Mouse (Mus musculus) brown adipose tissue, adult 24 weeks (tissue): ENCODE data around the gene Bcorl1. TPM values are rescaled to one million over a fixed set of nuclear protein-coding genes. Genes with fewer than 3 reads are reported as not detected.

Source experiments
- H3K27ac ChIP-seq: fragments of 200-500 bp; replicated peaks from 2 replicates; pipeline ENCODE4 v1.5.1; 2012; ENCODE audit warnings: low read depth, mild to moderate bottlenecking, low read length
- H3K4me1 ChIP-seq: fragments of 200-500 bp; 2 replicates; pipeline ENCODE4 v1.6.1; 2012; ENCODE audit warnings: low read length, mixed read lengths; ENCODE audit not compliant: control insufficient read depth, insufficient read depth, insufficient read length
- H3K4me3 ChIP-seq: fragments of 200-500 bp; 2 replicates; pipeline ENCODE4 v1.5.1; 2012; ENCODE audit warnings: low read depth, mild to moderate bottlenecking, low read length, moderate library complexity; ENCODE audit not compliant: insufficient read depth
- polyA plus RNA-seq: library from polyadenylated mRNA; stranded (reverse); fragments of >200 nt; gene quantifications from 2 replicates; pipeline ENCODE4 v1.2.4, GENCODE M21; 2012; ENCODE audit not compliant: missing spikeins, insufficient read depth, insufficient read length

Bcorl1 gene
- polyA plus RNA-seq, 1 experiment: 8.8 TPM

DNA sequence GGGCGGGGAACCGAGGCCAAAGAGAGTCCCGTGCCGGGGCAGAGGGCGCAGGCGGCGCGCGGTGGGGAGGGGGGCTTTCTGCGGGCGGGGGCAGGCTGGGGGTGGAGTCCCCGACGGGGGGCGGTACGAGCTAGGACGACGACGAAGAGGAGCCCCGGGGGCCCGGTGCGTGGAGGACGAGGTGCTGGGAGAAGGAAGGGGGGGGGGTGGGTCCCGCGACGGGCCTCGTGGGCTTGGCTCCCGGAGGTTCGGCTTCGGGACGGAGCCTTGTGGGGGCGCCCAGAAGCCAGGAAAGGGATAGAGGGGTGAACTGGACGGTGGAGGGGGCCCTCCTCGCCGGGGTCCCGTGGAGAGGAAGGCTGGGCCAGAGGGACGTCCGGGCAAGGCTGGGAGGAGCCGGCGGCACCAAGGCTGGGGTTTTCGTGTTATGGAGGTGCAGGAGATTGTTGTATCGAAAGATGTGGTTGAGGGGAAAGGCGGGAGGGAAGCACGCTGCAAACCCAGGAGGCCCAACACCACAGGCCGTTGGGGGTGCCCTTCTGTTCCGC lies 4.3 kb downstream of the Bcorl1 start:
- Histone ChIP-seq H3K4me3 (peak overlapping the region; percentile 66), H3K27ac (no peak overlapping the region), H3K4me1 (no peaks in the 10 kb centered on the region)

DNA sequence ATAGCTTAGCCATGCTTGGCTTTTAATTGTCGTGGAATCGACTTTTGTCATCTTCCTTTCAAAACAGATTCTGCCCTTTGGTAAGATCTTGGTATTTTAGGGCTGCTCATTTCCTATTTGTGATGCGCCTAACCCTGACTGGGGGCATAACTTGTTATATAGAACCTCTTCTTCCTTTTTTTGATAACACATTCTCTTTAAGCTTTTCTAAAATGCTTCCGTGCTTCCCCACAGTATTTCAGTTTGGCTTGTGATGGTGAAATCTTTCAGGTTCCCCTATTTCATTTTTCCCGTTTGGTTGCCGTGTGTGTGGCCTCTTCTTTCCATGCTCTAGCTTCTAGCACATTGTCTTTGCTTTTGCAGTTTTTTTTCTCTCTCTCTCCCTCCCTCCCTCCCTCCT lies 14.2 kb downstream of the Bcorl1 start:
- Histone ChIP-seq H3K27ac (no peak overlapping the region), H3K4me1 (no peaks in the 10 kb centered on the region), H3K4me3 (no peak overlapping the region)

DNA sequence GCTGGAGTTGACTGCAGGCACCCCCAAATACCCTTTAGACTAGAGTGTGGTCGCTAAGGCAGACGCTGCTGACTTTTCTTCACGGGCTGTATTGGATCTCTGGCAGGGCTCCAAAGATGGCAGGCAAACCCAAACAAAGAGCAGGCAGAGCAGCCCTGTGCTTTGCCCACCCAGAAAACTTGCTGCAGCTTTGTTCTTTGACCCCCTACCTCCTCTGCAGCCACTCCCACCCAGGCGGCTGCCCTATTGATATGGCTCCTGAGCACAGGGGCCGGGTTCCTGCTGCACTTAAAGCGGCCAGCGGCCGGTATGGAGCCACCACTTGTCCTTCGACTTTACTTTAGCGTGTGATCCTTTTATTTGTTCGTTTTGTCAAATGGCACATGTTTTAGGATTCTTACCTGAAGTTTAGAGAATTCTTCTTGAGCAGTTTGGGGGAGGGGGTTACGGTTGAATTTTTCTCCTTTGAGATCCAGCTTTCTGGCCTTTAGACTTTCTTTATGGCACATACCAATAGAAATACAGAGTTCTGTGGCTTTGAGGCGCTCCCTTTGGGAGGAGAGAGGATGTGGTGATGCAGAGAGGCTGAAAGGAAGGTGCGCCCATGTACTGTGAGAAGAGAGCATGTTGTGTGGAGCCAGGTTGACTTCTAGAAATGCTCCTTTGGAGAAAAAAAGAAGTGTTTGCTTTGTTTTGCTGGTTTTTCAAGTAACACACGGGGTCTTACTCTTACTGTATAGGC lies 24.8 kb downstream of the Bcorl1 start:
- H3K27ac ChIP-seq: no peak overlapping the region
- peaks cover 4% of the 10 kb centered on the region; the same call in 1 of the 2 replicates for H3K4me1 ChIP-seq
- H3K4me3 ChIP-seq: no peak overlapping the region

DNA sequence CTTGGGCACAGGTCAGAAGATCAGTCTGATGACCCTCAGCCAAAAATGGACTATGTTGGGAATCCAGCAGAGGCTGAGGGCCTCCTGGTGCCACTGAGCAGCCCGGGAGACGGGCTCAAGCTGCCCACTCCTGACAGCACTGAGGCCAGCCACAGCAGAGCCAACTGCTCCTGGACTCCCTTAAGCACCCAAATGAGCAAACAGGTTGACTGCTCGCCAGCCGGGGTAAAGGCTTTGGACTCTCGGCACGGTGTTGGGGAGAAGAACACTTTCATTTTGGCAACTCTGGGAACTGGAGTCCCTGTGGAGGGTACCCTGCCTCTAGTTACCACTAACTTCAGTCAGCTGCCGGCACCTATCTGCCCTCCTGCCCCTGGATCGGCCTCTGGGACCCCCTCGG lies 26.7 kb downstream of the Bcorl1 start:
- Histone ChIP-seq H3K4me3 (peak overlapping the region; percentile 47), H3K4me1 (peaks cover 4% of the 10 kb centered on the region; the same call in 1 of the 2 replicates), H3K27ac (peak overlapping the region; percentile 91)

DNA sequence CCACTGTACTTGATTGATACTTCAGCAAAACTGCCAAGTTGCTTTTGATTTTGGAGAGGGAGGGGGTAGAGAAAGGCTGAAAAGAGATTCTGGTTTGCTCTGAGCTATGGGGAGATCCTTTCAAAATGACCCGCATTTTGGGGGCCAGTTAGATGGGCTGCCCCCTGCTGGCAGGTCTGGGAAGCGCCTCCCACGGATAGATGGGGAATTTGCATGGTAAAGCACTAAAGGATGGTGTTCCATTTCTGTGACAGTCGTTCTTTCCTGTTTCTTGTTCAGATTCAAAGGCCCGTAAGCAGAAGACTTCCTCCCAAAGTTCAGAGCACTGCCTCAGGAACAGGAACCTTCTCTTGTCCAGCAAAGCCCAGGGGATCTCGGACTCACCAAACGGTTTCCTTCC lies 42.5 kb downstream of the Bcorl1 start:
- H3K4me1 ChIP-seq: no peaks in the 10 kb centered on the region
- no peak overlapping the region for H3K27ac ChIP-seq
- no peak overlapping the region for H3K4me3 ChIP-seq

DNA sequence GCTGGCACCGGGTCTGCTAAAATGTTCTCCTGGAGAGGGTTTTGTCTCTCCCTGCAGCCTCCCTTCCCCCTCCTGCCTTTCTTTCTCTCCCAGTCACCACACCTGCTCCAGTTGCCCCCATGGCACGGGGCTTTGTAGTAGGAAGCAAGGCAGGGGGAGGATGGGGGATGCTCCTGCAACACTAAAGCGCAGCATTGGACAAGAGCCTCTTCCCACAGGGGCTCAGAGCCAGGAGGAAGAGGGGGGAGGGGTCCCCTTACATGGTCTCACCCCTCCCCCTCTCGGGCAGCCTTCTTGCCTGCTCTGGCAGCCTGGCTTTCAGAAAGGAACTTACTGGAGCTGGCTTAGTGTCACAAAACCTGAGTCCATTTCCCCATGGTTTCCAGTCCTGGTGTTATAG lies 44.8 kb downstream of the Bcorl1 start:
- H3K27ac ChIP-seq: no peak overlapping the region
- H3K4me1 ChIP-seq: no peaks in the 10 kb centered on the region
- no peak overlapping the region for H3K4me3 ChIP-seq

DNA sequence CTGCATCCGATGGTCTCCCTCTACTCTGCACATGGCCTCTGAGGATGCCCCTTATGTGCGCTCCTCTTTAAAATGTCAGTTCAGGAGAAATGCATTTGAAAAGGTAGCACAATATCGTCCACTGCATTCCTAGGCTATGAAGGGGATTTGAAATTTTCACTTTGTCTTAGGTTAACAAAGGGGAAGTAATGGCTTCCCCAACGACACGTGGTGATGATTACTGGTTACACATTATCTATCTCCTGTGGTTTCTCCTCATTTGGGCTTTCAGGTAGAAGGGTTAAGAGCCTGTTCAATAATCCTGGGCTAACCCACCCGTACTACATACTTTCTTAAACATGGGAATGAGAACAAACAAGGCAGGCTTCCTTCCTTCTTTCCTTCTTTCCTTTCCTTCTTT lies 48.2 kb downstream of the Bcorl1 start:
- Histone ChIP-seq H3K27ac (no peak overlapping the region), H3K4me1 (no peaks in the 10 kb centered on the region), H3K4me3 (no peak overlapping the region)

DNA sequence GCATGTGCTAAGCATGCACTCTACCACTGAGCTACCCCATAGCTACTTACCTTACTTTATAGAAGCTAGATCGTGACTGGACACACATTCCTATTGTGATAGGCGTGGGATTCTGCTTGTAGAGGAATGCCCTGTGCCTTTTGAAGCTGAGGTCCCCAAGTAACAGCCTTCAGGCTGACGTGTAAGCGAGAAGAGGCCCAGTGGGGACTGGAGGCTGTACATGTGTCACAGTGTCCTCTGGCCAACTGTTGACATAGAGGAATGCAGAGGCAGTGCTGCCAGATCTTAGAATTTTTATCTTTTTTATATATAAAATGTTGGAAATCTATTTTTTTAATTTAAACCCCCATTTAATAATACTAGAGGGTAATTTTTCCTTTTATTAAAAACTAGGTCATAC lies 58.8 kb downstream of the Bcorl1 start:
- H3K4me3 ChIP-seq: no peak overlapping the region
- H3K27ac ChIP-seq: peak overlapping the region; percentile 57
- no peaks in the 10 kb centered on the region; the same call in 1 of the 2 replicates for H3K4me1 ChIP-seq

DNA sequence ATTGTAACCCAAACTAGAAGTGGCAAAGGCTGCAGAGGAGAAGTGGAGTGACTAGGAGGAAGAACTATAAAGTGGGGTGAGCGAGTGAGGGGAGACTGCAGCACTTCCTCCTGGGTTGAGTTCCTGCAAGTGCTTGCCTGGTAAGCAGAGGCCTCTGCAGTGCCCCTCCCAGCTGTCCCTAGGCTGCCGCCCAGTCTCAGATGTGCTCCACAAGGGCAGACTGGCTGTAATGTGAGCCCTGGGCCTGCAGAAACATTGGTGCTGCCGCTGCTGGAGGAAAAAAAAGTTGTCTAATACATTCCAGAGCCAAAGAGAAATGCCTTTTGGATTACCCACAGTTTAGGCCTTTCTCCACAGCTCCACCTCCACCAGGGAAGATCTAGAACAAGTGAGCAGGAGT lies 64.0 kb downstream of the Bcorl1 start:
- peak overlapping the region; percentile 8; the same call in 1 of the 2 replicates for H3K27ac ChIP-seq
- no peaks in the 10 kb centered on the region; the same call in 1 of the 2 replicates for H3K4me1 ChIP-seq
- H3K4me3 ChIP-seq: no peak overlapping the region

DNA sequence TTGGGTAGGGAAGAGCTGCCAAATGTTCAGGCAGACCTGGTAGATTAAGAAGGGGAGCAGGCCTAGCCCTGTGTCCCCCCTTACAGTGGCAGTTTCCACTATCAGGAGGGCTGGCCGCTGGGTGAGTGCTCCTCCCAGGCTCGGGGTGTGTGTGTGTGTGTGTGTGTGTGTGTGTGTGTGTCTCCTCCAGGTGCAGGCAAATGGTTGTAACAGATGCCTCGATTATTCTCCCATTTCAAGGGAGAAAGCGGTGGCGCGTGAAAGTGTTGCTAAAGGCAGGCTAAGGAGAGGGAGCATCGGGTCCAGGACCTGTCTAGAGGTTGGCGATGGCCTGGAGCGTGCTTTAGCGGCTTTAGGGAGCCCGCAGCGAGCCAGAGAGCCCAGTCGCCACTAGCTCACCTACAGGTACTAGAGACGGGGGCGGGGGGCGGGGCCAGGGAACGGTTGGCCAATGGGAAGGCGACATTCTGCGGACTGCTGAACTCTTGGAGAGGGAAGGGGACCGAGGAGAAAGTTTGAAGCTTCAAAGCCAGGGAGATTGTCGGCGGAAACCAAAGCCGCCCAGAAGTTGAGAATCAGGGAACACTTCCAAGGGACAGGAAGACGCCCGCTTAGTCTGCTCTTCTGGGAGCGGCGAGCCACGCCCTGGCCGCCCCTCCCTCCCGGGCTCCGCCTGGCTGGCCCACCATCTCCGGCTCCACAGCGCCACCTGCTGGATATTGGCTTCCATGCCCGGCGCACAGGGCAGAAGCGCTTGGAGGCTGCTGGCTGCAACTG lies 68.6 kb downstream of the Bcorl1 start:
- peak overlapping the region; percentile 75 for H3K4me3 ChIP-seq
- no peaks in the 10 kb centered on the region; the same call in 1 of the 2 replicates for H3K4me1 ChIP-seq
- H3K27ac ChIP-seq: peak overlapping the region; percentile 57

DNA sequence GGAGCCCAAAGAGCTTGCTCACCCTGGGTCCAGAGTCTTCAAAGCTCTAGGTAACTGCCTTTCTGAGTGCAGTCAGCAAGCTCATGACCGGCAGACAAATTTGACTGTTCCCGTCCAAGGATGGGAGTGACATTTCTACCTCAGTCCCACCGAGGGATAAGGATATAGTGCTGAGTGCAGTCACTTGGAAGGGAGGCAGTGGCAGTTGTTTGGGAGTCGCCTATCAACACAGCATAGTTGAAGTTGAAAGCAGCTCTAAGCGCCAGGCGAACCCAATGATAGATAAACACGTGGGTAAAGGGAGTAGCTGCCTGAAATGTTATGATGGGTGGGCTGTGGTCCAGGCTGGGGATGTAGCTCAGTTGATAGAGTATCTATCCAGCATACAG lies 69.2 kb downstream of the Bcorl1 start:
- H3K4me1 ChIP-seq: no peaks in the 10 kb centered on the region
- no peak overlapping the region for H3K4me3 ChIP-seq
- H3K27ac ChIP-seq: no peak overlapping the region

DNA sequence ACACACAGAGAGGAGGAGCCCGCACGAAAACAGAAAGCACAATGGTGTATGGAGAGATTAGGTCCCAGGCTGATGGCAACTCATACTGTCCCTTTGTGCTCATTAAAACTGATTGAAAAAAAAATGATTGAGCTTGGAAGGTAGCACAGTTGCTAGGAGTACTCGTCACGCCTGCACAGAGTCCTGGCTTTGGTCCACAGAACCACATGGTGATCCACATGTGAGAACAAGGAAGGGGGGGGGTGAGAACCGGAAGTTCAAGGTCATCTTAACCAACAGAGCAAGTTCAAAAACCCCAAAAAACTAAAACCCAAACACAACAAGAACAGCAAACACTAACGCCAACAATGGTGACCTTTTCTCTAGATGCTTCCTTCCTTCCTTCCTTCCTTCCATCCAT lies 71.5 kb downstream of the Bcorl1 start:
- Histone ChIP-seq H3K4me3 (no peak overlapping the region), H3K4me1 (no peaks in the 10 kb centered on the region)

DNA sequence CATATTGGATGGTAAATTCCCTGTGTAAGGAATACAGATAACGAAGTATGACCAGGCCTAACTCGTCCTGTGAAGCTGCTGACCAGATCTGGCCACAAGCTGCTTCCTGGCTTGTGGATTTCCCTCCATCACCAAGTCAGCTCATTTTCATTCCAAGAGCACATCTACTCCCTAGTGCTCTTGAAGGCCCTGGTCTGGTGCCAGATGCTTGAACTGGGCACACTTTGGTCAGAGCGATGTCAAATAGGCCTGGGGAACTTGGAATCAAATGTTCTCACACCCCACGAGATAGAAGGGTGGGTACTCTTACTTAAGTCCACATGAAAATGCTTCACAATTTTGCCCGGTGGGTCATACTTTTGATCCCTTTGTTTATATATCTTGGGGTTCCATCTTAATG lies 73.1 kb downstream of the Bcorl1 start:
- Histone ChIP-seq H3K4me3 (no peak overlapping the region), H3K4me1 (no peaks in the 10 kb centered on the region), H3K27ac (no peak overlapping the region)

More for the DNA sequence above, 71.5 kb downstream of the Bcorl1 start:
- H3K27ac ChIP-seq: no peak overlapping the region

DNA sequence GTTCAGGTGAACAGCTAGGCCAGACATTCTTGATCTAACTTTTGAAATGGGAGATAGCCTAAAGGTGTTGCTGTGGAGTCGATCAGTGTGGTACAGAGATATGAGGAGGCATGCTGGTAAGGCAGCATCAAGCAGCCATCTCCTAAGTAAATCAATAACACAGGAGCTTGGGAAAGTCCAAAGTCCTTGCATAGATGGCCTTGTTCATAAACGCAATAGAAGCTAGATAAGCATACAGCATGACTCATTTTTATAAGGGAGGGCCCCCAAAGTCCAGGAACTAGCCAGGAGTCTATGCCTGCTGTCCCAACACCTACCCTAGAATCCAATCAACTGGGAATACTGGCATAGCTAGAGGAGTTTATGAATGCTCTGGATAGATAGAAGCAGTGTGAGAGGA lies 77.3 kb downstream of the Bcorl1 start:
- H3K4me3 ChIP-seq: no peak overlapping the region
- no peaks in the 10 kb centered on the region for H3K4me1 ChIP-seq
- no peak overlapping the region for H3K27ac ChIP-seq

DNA sequence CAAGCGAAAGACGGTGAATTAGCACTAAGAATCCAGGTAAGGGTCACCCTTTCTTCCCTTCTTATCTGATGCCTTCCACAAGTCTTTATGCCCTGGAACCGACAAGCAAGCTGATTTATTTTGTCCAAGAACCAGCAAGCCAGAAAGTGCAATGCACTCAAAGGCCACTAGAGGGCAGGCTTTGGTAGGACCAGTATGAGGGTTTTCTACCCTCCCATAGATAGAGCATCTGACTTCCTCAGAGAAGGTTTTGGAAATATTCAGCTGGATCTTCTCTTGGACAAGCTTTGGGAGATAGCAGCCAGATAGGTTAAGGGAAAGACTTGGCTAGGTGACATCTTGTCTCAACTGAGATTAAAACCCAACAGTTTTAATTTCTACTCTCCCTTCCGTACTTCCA lies 81.8 kb downstream of the Bcorl1 start:
- no peak overlapping the region for H3K4me3 ChIP-seq
- no peak overlapping the region for H3K27ac ChIP-seq
- peaks cover 13% of the 10 kb centered on the region for H3K4me1 ChIP-seq
